Mouse (Mus musculus): ENCODE measurements around the gene Bmpr1b.

- TF ChIP-seq POLR2A (IDR thresholded peaks at IDR 0.05; ENCODE audit: borderline replicate concordance, insufficient read depth, low read length) (no peak), CTCF (IDR thresholded peaks at IDR 0.05; ENCODE audit: borderline replicate concordance, insufficient read depth, low read depth, low read length) (no peak)
Measured at GRCm38 (mm10) chr3:141890668-141891067, 278.6 kb downstream of the Bmpr1b start.

Measured in cerebellum, adult 2 months (tissue).